Mouse (Mus musculus) A20 (cell line): Measurements from ENCODE around the gene Tlk1.
A peak's percentile ranks its signal among the peaks of the same experiment; 100 is the strongest.

ENCODE experiments used
- DNase-seq: peaks from one replicate; pipeline ENCODE4 v3.0.0-alpha.2; 2011; ENCODE audit warnings: low read depth, low spot score

Gene Tlk1

GRCm38 (mm10) chr2:70825371-70826051 lies at the start of gene Tlk1:
Gene Tlk1 (minus strand): TSS chr2:70825728.
- peak; percentile 88 for DNase-seq

GRCm38 (mm10) chr2:70875129-70875528 lies 49.6 kb upstream of the Tlk1 start:
- no peak for DNase-seq

- DNase-seq = no peak
Measured at GRCm38 (mm10) chr2:70873168-70873567, 47.6 kb upstream of the Tlk1 start.

GRCm38 (mm10) chr2:70871466-70872022 lies 46.0 kb upstream of the Tlk1 start:
- DNase-seq = no peak

- DNase-seq = peak; percentile 67
Measured at GRCm38 (mm10) chr2:70870819-70871218, 45.3 kb upstream of the Tlk1 start.

GRCm38 (mm10) chr2:70869116-70869515 lies 43.6 kb upstream of the Tlk1 start:
- no peak for DNase-seq

GRCm38 (mm10) chr2:70867231-70867630 lies 41.7 kb upstream of the Tlk1 start:
- no peak for DNase-seq

- DNase-seq = no peak
Measured at GRCm38 (mm10) chr2:70862881-70863280, 37.4 kb upstream of the Tlk1 start.

- no peak for DNase-seq
Measured at GRCm38 (mm10) chr2:70859740-70860139, 34.2 kb upstream of the Tlk1 start.

- no peak for DNase-seq
Measured at GRCm38 (mm10) chr2:70856971-70857370, 31.4 kb upstream of the Tlk1 start.

- DNase-seq = no peak
Measured at GRCm38 (mm10) chr2:70854231-70854888, 28.8 kb upstream of the Tlk1 start.

GRCm38 (mm10) chr2:70853329-70853728 lies 27.8 kb upstream of the Tlk1 start:
- no peak for DNase-seq

GRCm38 (mm10) chr2:70852796-70853221 lies 27.3 kb upstream of the Tlk1 start:
- no peak for DNase-seq

- no peak for DNase-seq
Measured at GRCm38 (mm10) chr2:70852186-70852795, 26.8 kb upstream of the Tlk1 start.

GRCm38 (mm10) chr2:70845871-70846270 lies 20.3 kb upstream of the Tlk1 start:
- no peak for DNase-seq

GRCm38 (mm10) chr2:70844694-70845395 lies 19.3 kb upstream of the Tlk1 start:
- no peak for DNase-seq

- DNase-seq = no peak
Measured at GRCm38 (mm10) chr2:70842049-70842618, 16.6 kb upstream of the Tlk1 start.

GRCm38 (mm10) chr2:70838536-70839216 lies 13.1 kb upstream of the Tlk1 start:
- DNase-seq = no peak

GRCm38 (mm10) chr2:70836306-70836651 lies 10.8 kb upstream of the Tlk1 start:
- peak; percentile 67 for DNase-seq

GRCm38 (mm10) chr2:70835641-70836305 lies 10.2 kb upstream of the Tlk1 start:
- DNase-seq = peak; percentile 71

GRCm38 (mm10) chr2:70835209-70835608 lies 9.7 kb upstream of the Tlk1 start:
- no peak for DNase-seq
